Mouse (Mus musculus) embryonic facial prominence, embryonic 13.5 days (tissue): ENCODE measurements at regions not wholly inside any gene's neighbourhood (a gene's known extent, or its start where the extent isn't known, plus 50 kb on each side); places are given as distances from the start of the nearest gene placed in this dataset.

ENCODE experiments used
- ATAC-seq: fragments of 200-750 bp; cut with Nextera tagmentation; 2 replicates; pipeline ENCODE4 v1.8.0; 2017; ENCODE audit warnings: low read depth; ENCODE audit not compliant: insufficient number of reproducible peaks, insufficient read depth, low FRiP score, low TSS enrichment
- H3K27ac ChIP-seq: fragments of 300-500 bp; sonication (generic); 2 replicates; pipeline ENCODE4 v1.5.1; 2015; ENCODE audit warnings: moderate library complexity, mild to moderate bottlenecking, inconsistent platforms
- H3K27me3 ChIP-seq: fragments of 300-500 bp; sonication (generic); 2 replicates; pipeline ENCODE4 v1.6.1; 2015; ENCODE audit warnings: mild to moderate bottlenecking, inconsistent platforms
- H3K36me3 ChIP-seq: fragments of 300-500 bp; sonication (generic); 2 replicates; pipeline ENCODE4 v1.6.1; 2015; ENCODE audit warnings: mild to moderate bottlenecking, inconsistent platforms
- H3K4me1 ChIP-seq: fragments of 300-500 bp; sonication (generic); 2 replicates; pipeline ENCODE4 v1.6.1; 2015; ENCODE audit warnings: inconsistent platforms
- H3K4me2 ChIP-seq: fragments of 300-500 bp; sonication (generic); 2 replicates; pipeline ENCODE4 v1.6.1; 2015; ENCODE audit warnings: moderate library complexity, mild to moderate bottlenecking, inconsistent platforms
- H3K4me3 ChIP-seq: fragments of 300-500 bp; sonication (generic); 2 replicates; pipeline ENCODE4 v1.5.1; 2015; ENCODE audit warnings: mild to moderate bottlenecking, inconsistent platforms
- H3K9ac ChIP-seq: fragments of 300-500 bp; sonication (generic); 2 replicates; pipeline ENCODE4 v1.6.1; 2015; ENCODE audit warnings: mild to moderate bottlenecking, inconsistent platforms
- H3K9me3 ChIP-seq: fragments of 300-500 bp; sonication (generic); 2 replicates; pipeline ENCODE4 v1.6.1; 2016; ENCODE audit warnings: inconsistent platforms
- WGBS: fragments of 180-500 bp; shearing (Covaris S2); methylation state at CpG from one replicate; pipeline ENCODE4 v1.1.7; 2015; ENCODE audit warnings: mixed read lengths; 5-methylcytosine and 5-hydroxymethylcytosine counted together

- WGBS, result 79% methylated on average over 7 of the region's 7 CpGs
- no peak overlapping the region for H3K27ac ChIP-seq
- H3K4me1 ChIP-seq, result no peaks in the 10 kb centered on the region
- H3K9ac ChIP-seq, result no peak overlapping the region
- no peaks in the 10 kb centered on the region for H3K27me3 ChIP-seq
- H3K4me3 ChIP-seq, result no peak overlapping the region
- H3K9me3 ChIP-seq, result no peaks in the 10 kb centered on the region
- ATAC-seq, result no peak
- no peaks in the 10 kb centered on the region for H3K36me3 ChIP-seq
- H3K4me2 ChIP-seq, result no peak overlapping the region
Observed at GRCm38 (mm10) chr16:12934586-12934985, 174.9 kb upstream of the Ercc4 start.

GRCm38 (mm10) chr16:12935266-12935665 is 174.2 kb upstream of the Ercc4 start:
- H3K27me3 ChIP-seq, result no peaks in the 10 kb centered on the region
- no peak overlapping the region for H3K9ac ChIP-seq
- no peak overlapping the region for H3K4me2 ChIP-seq
- H3K27ac ChIP-seq, result no peak overlapping the region
- H3K4me1 ChIP-seq, result no peaks in the 10 kb centered on the region
- ATAC-seq, result no peak
- 63% methylated on average over 2 of the region's 2 CpGs for WGBS
- no peaks in the 10 kb centered on the region for H3K36me3 ChIP-seq
- no peaks in the 10 kb centered on the region for H3K9me3 ChIP-seq
- H3K4me3 ChIP-seq, result no peak overlapping the region

- H3K4me1 ChIP-seq, result no peaks in the 10 kb centered on the region
- no peak overlapping the region for H3K27ac ChIP-seq
- H3K9ac ChIP-seq, result no peak overlapping the region
- H3K27me3 ChIP-seq, result no peaks in the 10 kb centered on the region
- no peak overlapping the region for H3K4me2 ChIP-seq
- H3K36me3 ChIP-seq, result no peaks in the 10 kb centered on the region
- ATAC-seq, result no peak
- H3K4me3 ChIP-seq, result no peak overlapping the region
- WGBS, result 87% methylated on average over 2 of the region's 2 CpGs
- H3K9me3 ChIP-seq, result no peaks in the 10 kb centered on the region
Observed at GRCm38 (mm10) chr16:12936571-12936970, 172.9 kb upstream of the Ercc4 start.

GRCm38 (mm10) chr16:12938563-12938962 is 170.9 kb upstream of the Ercc4 start:
- H3K27ac ChIP-seq, result no peak overlapping the region
- no peak overlapping the region for H3K4me3 ChIP-seq
- 93% methylated on average over 2 of the region's 2 CpGs for WGBS
- no peak overlapping the region for H3K9ac ChIP-seq
- H3K36me3 ChIP-seq, result no peaks in the 10 kb centered on the region
- H3K4me2 ChIP-seq, result no peak overlapping the region
- no peaks in the 10 kb centered on the region for H3K27me3 ChIP-seq
- no peaks in the 10 kb centered on the region for H3K9me3 ChIP-seq
- H3K4me1 ChIP-seq, result no peaks in the 10 kb centered on the region
- ATAC-seq, result no peak

GRCm38 (mm10) chr16:12951176-12951575 is 158.3 kb upstream of the Ercc4 start:
- ATAC-seq, result no peak
- 82% methylated on average over 5 of the region's 5 CpGs for WGBS
- H3K27me3 ChIP-seq, result no peaks in the 10 kb centered on the region

GRCm38 (mm10) chr16:12954028-12954427 is 155.5 kb upstream of the Ercc4 start:
- H3K27ac ChIP-seq, result no peak overlapping the region
- no peaks in the 10 kb centered on the region for H3K36me3 ChIP-seq
- ATAC-seq, result no peak
- H3K4me1 ChIP-seq, result no peaks in the 10 kb centered on the region
- H3K4me3 ChIP-seq, result no peak overlapping the region
- H3K27me3 ChIP-seq, result no peaks in the 10 kb centered on the region
- no peak overlapping the region for H3K4me2 ChIP-seq
- H3K9me3 ChIP-seq, result no peaks in the 10 kb centered on the region
- no peak overlapping the region for H3K9ac ChIP-seq
- WGBS, result 64% methylated on average over 8 of the region's 8 CpGs

More at GRCm38 (mm10) chr16:12951176-12951575, 158.3 kb upstream of the Ercc4 start:
- Histone ChIP-seq H3K27ac (no peak overlapping the region), H3K9ac (no peak overlapping the region), H3K4me3 (no peak overlapping the region), H3K36me3 (no peaks in the 10 kb centered on the region), H3K4me2 (no peak overlapping the region), H3K4me1 (no peaks in the 10 kb centered on the region), H3K9me3 (no peaks in the 10 kb centered on the region)

- Histone ChIP-seq H3K4me2 (no peak overlapping the region), H3K36me3 (no peaks in the 10 kb centered on the region), H3K4me3 (no peak overlapping the region), H3K9me3 (no peaks in the 10 kb centered on the region), H3K4me1 (no peaks in the 10 kb centered on the region), H3K27me3 (no peaks in the 10 kb centered on the region), H3K9ac (no peak overlapping the region), H3K27ac (no peak overlapping the region)
- no peak for ATAC-seq
- WGBS, result 56% methylated on average over 3 of the region's 3 CpGs
Observed at GRCm38 (mm10) chr16:12956416-12956815, 153.1 kb upstream of the Ercc4 start.

- Histone ChIP-seq H3K4me3 (no peak overlapping the region), H3K27ac (no peak overlapping the region), H3K27me3 (no peaks in the 10 kb centered on the region), H3K9ac (no peak overlapping the region), H3K4me1 (no peaks in the 10 kb centered on the region), H3K4me2 (no peak overlapping the region), H3K9me3 (no peaks in the 10 kb centered on the region), H3K36me3 (no peaks in the 10 kb centered on the region)
- ATAC-seq, result no peak
- 68% methylated on average over 5 of the region's 5 CpGs for WGBS
Observed at GRCm38 (mm10) chr16:12960885-12961284, 148.6 kb upstream of the Ercc4 start.

- H3K27ac ChIP-seq, result no peak overlapping the region
- H3K27me3 ChIP-seq, result no peaks in the 10 kb centered on the region
- H3K9ac ChIP-seq, result no peak overlapping the region
- H3K4me2 ChIP-seq, result no peak overlapping the region
- ATAC-seq, result no peak
- no peaks in the 10 kb centered on the region for H3K4me1 ChIP-seq
- 92% methylated on average over 1 of the region's 1 CpGs for WGBS
- H3K4me3 ChIP-seq, result no peak overlapping the region
- no peaks in the 10 kb centered on the region for H3K36me3 ChIP-seq
- 0 out of 2 replicates have a peak, but pooled peaks cover 3% of the 10 kb centered on the region for H3K9me3 ChIP-seq
Observed at GRCm38 (mm10) chr16:12982681-12983080, 126.8 kb upstream of the Ercc4 start.

- 48% methylated on average over 1 of the region's 1 CpGs for WGBS
- H3K9ac ChIP-seq, result no peak overlapping the region
- no peak overlapping the region for H3K27ac ChIP-seq
- H3K27me3 ChIP-seq, result no peaks in the 10 kb centered on the region
- H3K9me3 ChIP-seq, result no peaks in the 10 kb centered on the region
- no peaks in the 10 kb centered on the region for H3K36me3 ChIP-seq
- H3K4me1 ChIP-seq, result no peaks in the 10 kb centered on the region
- H3K4me2 ChIP-seq, result no peak overlapping the region
- no peak for ATAC-seq
- H3K4me3 ChIP-seq, result no peak overlapping the region
Observed at GRCm38 (mm10) chr16:13001288-13001880, 108.1 kb upstream of the Ercc4 start.

- Histone ChIP-seq H3K4me3 (no peak overlapping the region), H3K4me1 (no peaks in the 10 kb centered on the region; the same call in 1 of the 2 replicates), H3K4me2 (no peak overlapping the region), H3K36me3 (no peaks in the 10 kb centered on the region), H3K9me3 (no peaks in the 10 kb centered on the region), H3K9ac (no peak overlapping the region), H3K27me3 (no peaks in the 10 kb centered on the region), H3K27ac (no peak overlapping the region)
- WGBS, result 84% methylated on average over 5 of the region's 5 CpGs
- no peak for ATAC-seq
Observed at GRCm38 (mm10) chr16:13012863-13013262, 96.6 kb upstream of the Ercc4 start.

- Histone ChIP-seq H3K4me3 (no peak overlapping the region), H3K4me2 (no peak overlapping the region), H3K9me3 (no peaks in the 10 kb centered on the region), H3K4me1 (no peaks in the 10 kb centered on the region; the same call in 1 of the 2 replicates), H3K27me3 (no peaks in the 10 kb centered on the region), H3K9ac (no peak overlapping the region), H3K27ac (no peak overlapping the region), H3K36me3 (no peaks in the 10 kb centered on the region)
- ATAC-seq, result no peak
- WGBS, result 47% methylated on average over 10 of the region's 10 CpGs
Observed at GRCm38 (mm10) chr16:13013891-13014644, 95.4 kb upstream of the Ercc4 start.
